Mouse (Mus musculus) testis, adult 2 months (tissue): ENCODE data around the gene Cnp.

ENCODE experiments used
- CTCF ChIP-seq: fragments of 200-500 bp; IDR thresholded peaks from 2 replicates; pipeline ENCODE4 v1.5.1; 2012; ENCODE audit warnings: low read depth, mild to moderate bottlenecking, inconsistent platforms, low read length, moderate library complexity; ENCODE audit not compliant: control insufficient read depth, insufficient read depth, insufficient replicate concordance
- POLR2A ChIP-seq: fragments of 200-500 bp; IDR thresholded peaks from 2 replicates; pipeline ENCODE4 v1.6.1; 2012; ENCODE audit warnings: low read depth, mild to moderate bottlenecking, inconsistent platforms, low read length, moderate library complexity; ENCODE audit not compliant: control insufficient read depth

GRCm38 (mm10) chr11:100541577-100541976 is 33.1 kb upstream of the Cnp start:
- TF ChIP-seq CTCF = no peak
- TF ChIP-seq POLR2A = no peak
